Mouse (Mus musculus) CH12.LX (cell line): Measurements from ENCODE around the gene Tmem97. TPM values are rescaled to one million over a fixed set of nuclear protein-coding genes. Genes with fewer than 3 reads are reported as not detected.

Source experiments
- DNase-seq: peaks from one replicate; pipeline ENCODE4 v3.0.0-alpha.2; 2013; ENCODE audit errors: extremely low read depth
- H3K27ac ChIP-seq: 2 replicates; pipeline ENCODE4 v1.5.1; 2012; ENCODE audit warnings: low read depth, mild to moderate bottlenecking, control low read depth, moderate library complexity; ENCODE audit not compliant: insufficient read depth
- H3K27me3 ChIP-seq: replicated peaks from 2 replicates; pipeline ENCODE3; 2012; ENCODE audit warnings: inconsistent platforms
- H3K36me3 ChIP-seq, 2 experiments: replicated peaks in 1 of 2; 2 replicates each; pipeline versions ENCODE3 to v1.6.1; 2012; ENCODE audit warnings: inconsistent platforms in 1 of 2, low read length in 1 of 2, mild to moderate bottlenecking in 1 of 2, mixed read lengths in 1 of 2, moderate library complexity in 1 of 2; ENCODE audit not compliant: control insufficient read depth in 1 of 2, insufficient read depth in 1 of 2
- H3K4me1 ChIP-seq, 2 experiments: 2 replicates each; pipeline ENCODE4 v1.6.1; 2012; ENCODE audit warnings: inconsistent platforms in 1 of 2, moderate library complexity in 1 of 2; ENCODE audit not compliant: insufficient read depth in 2 of 2, control insufficient read depth in 1 of 2
- H3K4me2 ChIP-seq: 2 replicates; pipeline ENCODE4 v1.6.1; 2012; ENCODE audit warnings: low read depth, mild to moderate bottlenecking, control low read depth; ENCODE audit not compliant: poor library complexity, insufficient read depth, severe bottlenecking
- H3K4me3 ChIP-seq, 3 experiments: fragments of 150-350 bp in 1 of 3; sonication (generic) in 1 of 3; replicated peaks in 1 of 3; 2 replicates each; pipeline versions ENCODE3 to v1.5.1; 2011 to 2012; ENCODE audit warnings: low read depth in 2 of 3, low read length in 2 of 3, mild to moderate bottlenecking in 2 of 3, moderate library complexity in 2 of 3, control low read depth in 1 of 3, improper control_type of control experiment in 1 of 3, inconsistent platforms in 1 of 3, mixed read lengths in 1 of 3; ENCODE audit not compliant: poor library complexity in 1 of 3
- H3K79me2 ChIP-seq: replicated peaks from 2 replicates; pipeline ENCODE4 v1.6.1; 2012; ENCODE audit warnings: mild to moderate bottlenecking, moderate library complexity; ENCODE audit not compliant: control insufficient read depth, poor library complexity, insufficient read depth, severe bottlenecking; ENCODE audit errors: extremely low read depth
- H3K9ac ChIP-seq: 2 replicates; pipeline ENCODE4 v1.6.1; 2012; ENCODE audit warnings: low read depth, mild to moderate bottlenecking, control low read depth, moderate library complexity; ENCODE audit not compliant: insufficient read depth
- H3K9me3 ChIP-seq: replicated peaks from 2 replicates; pipeline ENCODE3; 2012; ENCODE audit warnings: low read length, inconsistent platforms, mixed read lengths
- BHLHE40 ChIP-seq: IDR thresholded peaks from 2 replicates; pipeline ENCODE4 v1.6.1; 2011; ENCODE audit warnings: mild to moderate bottlenecking, low read depth, low read length, improper control_type of control experiment
- CHD1 ChIP-seq: IDR thresholded peaks from 2 replicates; pipeline ENCODE4 v1.6.1; 2012; ENCODE audit warnings: low read depth, low read length, improper control_type of control experiment, inconsistent platforms
- CHD2 ChIP-seq: IDR thresholded peaks from 2 replicates; pipeline ENCODE4 v1.6.1; 2011; ENCODE audit warnings: low read length, improper control_type of control experiment
- CTCF ChIP-seq, 2 experiments: IDR thresholded peaks in 1 of 2; conservative IDR thresholded peaks in 1 of 2; 2 replicates each; pipeline ENCODE4 v1.5.1; 2011 to 2012; ENCODE audit warnings: low read depth in 2 of 2, low read length in 2 of 2, improper control_type of control experiment in 1 of 2, inconsistent platforms in 1 of 2, mild to moderate bottlenecking in 1 of 2, moderate library complexity in 1 of 2
- ETS1 ChIP-seq: conservative IDR thresholded peaks from 2 replicates; pipeline ENCODE4 v1.6.1; 2012; ENCODE audit warnings: low read depth, mild to moderate bottlenecking, inconsistent platforms, low read length, improper control_type of control experiment, moderate library complexity
- GABPA ChIP-seq: IDR thresholded peaks from 2 replicates; pipeline ENCODE4 v1.6.1; 2012; ENCODE audit warnings: low read depth, low read length, improper control_type of control experiment, inconsistent platforms; ENCODE audit not compliant: insufficient replicate concordance
- IRF4 ChIP-seq: IDR thresholded peaks from 2 replicates; pipeline ENCODE4 v1.6.1; 2014; ENCODE audit warnings: low read depth, mild to moderate bottlenecking, inconsistent platforms, low read length, improper control_type of control experiment
- JUN ChIP-seq: IDR thresholded peaks from 2 replicates; pipeline ENCODE4 v1.6.1; 2011; ENCODE audit warnings: low read depth, mild to moderate bottlenecking, low read length, improper control_type of control experiment, moderate library complexity; ENCODE audit not compliant: insufficient read depth
- JUND ChIP-seq: conservative IDR thresholded peaks from 2 replicates; pipeline ENCODE4 v1.6.1; 2011; ENCODE audit warnings: low read depth, low read length, improper control_type of control experiment
- MAFK ChIP-seq: IDR thresholded peaks from 2 replicates; pipeline ENCODE4 v1.6.1; 2011; ENCODE audit warnings: low read length, improper control_type of control experiment; ENCODE audit not compliant: insufficient replicate concordance
- MAX ChIP-seq: IDR thresholded peaks from 2 replicates; pipeline ENCODE4 v1.6.1; 2011; ENCODE audit warnings: low read length, improper control_type of control experiment
- MAZ ChIP-seq: IDR thresholded peaks from 2 replicates; pipeline ENCODE4 v1.6.1; 2012; ENCODE audit warnings: low read depth, mild to moderate bottlenecking, inconsistent platforms, low read length, improper control_type of control experiment, moderate library complexity
- MYC ChIP-seq: IDR thresholded peaks from 2 replicates; pipeline ENCODE4 v1.6.1; 2011; ENCODE audit warnings: low read depth, mild to moderate bottlenecking, improper control_type of control experiment, low read length
- NELFE ChIP-seq: IDR thresholded peaks from 2 replicates; pipeline ENCODE4 v1.6.1; 2011; ENCODE audit warnings: low read depth, low read length, improper control_type of control experiment
- POLR2A ChIP-seq: IDR thresholded peaks from 2 replicates; pipeline ENCODE4 v1.6.1; 2011; ENCODE audit warnings: low read depth, mild to moderate bottlenecking, improper control_type of control experiment, low read length
- POLR2AphosphoS2 ChIP-seq: IDR thresholded peaks from 2 replicates; pipeline ENCODE4 v1.6.1; 2011; ENCODE audit warnings: low read depth, low read length, improper control_type of control experiment
- RCOR1 ChIP-seq: conservative IDR thresholded peaks from 2 replicates; pipeline ENCODE4 v1.6.1; 2012; ENCODE audit warnings: low read depth, mild to moderate bottlenecking, inconsistent platforms, low read length, improper control_type of control experiment
- SIN3A ChIP-seq: IDR thresholded peaks from 2 replicates; pipeline ENCODE4 v1.6.1; 2012; ENCODE audit warnings: low read length, improper control_type of control experiment, inconsistent platforms
- SMC3 ChIP-seq: IDR thresholded peaks from 2 replicates; pipeline ENCODE4 v1.6.1; 2011; ENCODE audit warnings: low read depth, low read length, improper control_type of control experiment
- TCF12 ChIP-seq: IDR thresholded peaks from 2 replicates; pipeline ENCODE4 v1.6.1; 2014; ENCODE audit warnings: low read depth, mild to moderate bottlenecking, inconsistent platforms, low read length, improper control_type of control experiment
- UBTF ChIP-seq: IDR thresholded peaks from 2 replicates; pipeline ENCODE4 v1.6.1; 2012; ENCODE audit warnings: low read depth, mild to moderate bottlenecking, inconsistent platforms, low read length, improper control_type of control experiment, moderate library complexity
- USF1 ChIP-seq: IDR thresholded peaks from 2 replicates; pipeline ENCODE4 v1.6.1; 2014; ENCODE audit warnings: low read depth, mild to moderate bottlenecking, inconsistent platforms, low read length, improper control_type of control experiment
- USF2 ChIP-seq: conservative IDR thresholded peaks from 2 replicates; pipeline ENCODE4 v1.6.1; 2011; ENCODE audit warnings: low read depth, low read length, improper control_type of control experiment
- ZKSCAN1 ChIP-seq: IDR thresholded peaks from 2 replicates; pipeline ENCODE4 v1.6.1; 2012; ENCODE audit warnings: low read depth, inconsistent platforms, low read length, improper control_type of control experiment, borderline replicate concordance
- dilution Hi-C: fragments of 300-500 bp; cut with MboI; formaldehyde crosslinking; loops from 2 replicates; pipeline ENCODE4 v1.14.3; 2020; ENCODE audit warnings: low sequenced_read_pairs; ENCODE audit not compliant: extremely low pct_unique_long_range_greater_than_20kb, extremely low pct_ligation_motif_present
- in situ Hi-C: fragments of 300-500 bp; cut with MboI; formaldehyde crosslinking; loops from 3 replicates; pipeline ENCODE4 v1.14.3; 2019; ENCODE audit warnings: low sequenced_read_pairs, low pct_ligation_motif_present, low pct_unique_long_range_greater_than_20kb, mixed read lengths
- polyA plus RNA-seq: library from polyadenylated mRNA; unstranded; fragments of >175 nt; gene quantifications from 2 replicates; pipeline ENCODE4 v1.2.1, GENCODE M21; 2012; ENCODE audit warnings: low read depth; ENCODE audit not compliant: insufficient read length
- total RNA-seq, 2 experiments: library from RNA; depleted of rRNA; stranded (reverse); fragments of 300-350 nt in 1 of 2; fragments of >200 nt in 1 of 2; gene quantifications; 2 replicates each; pipeline ENCODE4 v1.2.3; 2012 to 2014

The Tmem97 gene
- total and polyA plus RNA-seq, 3 experiments = 213 to 347 (median 268) TPM

GRCm38 (mm10) chr11:78500623-78501202, 49.9 kb downstream of the Tmem97 start:
- dilution Hi-C loops (no loop called here), in situ Hi-C loops (no loop called here)
- Histone ChIP-seq H3K4me1 (peaks cover 5 to 12% of the 10 kb centered on the region in 2 experiments), H3K9me3 (no peaks in the 10 kb centered on the region), H3K27ac (no peak overlapping the region), H3K4me3 (no peak overlapping the region), H3K9ac (no peak overlapping the region), H3K36me3 (peaks cover 4 to 29% of the 10 kb centered on the region in 2 experiments), H3K27me3 (peaks cover 30% of the 10 kb centered on the region), H3K4me2 (no peak overlapping the region), H3K79me2 (no peaks in the 10 kb centered on the region)
- TF ChIP-seq SMC3 (no peak), USF2 (no peak), MAZ (no peak), GABPA (no peak), JUND (no peak), ETS1 (no peak), BHLHE40 (no peak), NELFE (no peak), MAFK (no peak), POLR2A (no peak), UBTF (no peak), RCOR1 (no peak), TCF12 (no peak), CTCF (conservative IDR thresholded peaks at IDR 0.05 in 1 of 2, IDR thresholded peaks at IDR 0.05 in 1 of 2; ENCODE audit: low read depth in 2 of 2, low read length in 2 of 2) (no peak), IRF4 (no peak), JUN (no peak), ZKSCAN1 (no peak), USF1 (no peak), MAX (no peak)
- no peak for DNase-seq

DNA sequence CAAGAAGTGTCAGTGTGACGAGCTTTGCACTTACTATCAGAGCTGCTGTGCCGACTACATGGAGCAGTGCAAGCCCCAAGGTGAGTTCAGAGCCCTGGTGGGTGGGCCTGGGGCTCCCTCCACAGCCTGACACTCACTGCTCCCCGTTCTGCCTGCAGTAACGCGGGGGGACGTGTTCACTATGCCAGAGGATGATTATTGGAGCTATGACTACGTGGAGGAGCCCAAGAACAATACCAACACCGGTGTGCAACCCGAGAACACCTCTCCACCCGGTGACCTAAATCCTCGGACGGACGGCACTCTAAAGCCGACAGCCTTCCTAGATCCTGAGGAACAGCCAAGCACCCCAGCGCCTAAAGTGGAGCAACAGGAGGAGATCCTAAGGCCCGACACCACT, 51.0 kb downstream of the Tmem97 start:
- in situ Hi-C loops = loop anchor here (5.0 kb wide), 1 partner anchor 37 kb away; no protein-coding TSS in a partner anchor
- no peak overlapping the region for H3K9ac ChIP-seq
- peaks cover 5 to 12% of the 10 kb centered on the region in 2 experiments for H3K4me1 ChIP-seq
- DNase-seq = no peak
- H3K9me3 ChIP-seq = no peaks in the 10 kb centered on the region
- H3K27me3 ChIP-seq = peaks cover 41% of the 10 kb centered on the region
- H3K36me3 ChIP-seq = peaks cover 0 to 17% of the 10 kb centered on the region in 2 experiments
- no peak overlapping the region for H3K27ac ChIP-seq
- TF ChIP-seq IRF4 = no peak
- no peak for TF ChIP-seq SIN3A
- no peak for TF ChIP-seq MYC
- no peak for TF ChIP-seq RCOR1
- no peak for TF ChIP-seq NELFE
- no peak for TF ChIP-seq POLR2AphosphoS2
- no peak for TF ChIP-seq BHLHE40
- TF ChIP-seq ZKSCAN1 = no peak
- no peak for TF ChIP-seq CHD2
- TF ChIP-seq CHD1 = no peak
- no peak for TF ChIP-seq MAZ
- no peak for TF ChIP-seq MAX
- H3K4me2 ChIP-seq = no peak overlapping the region
- no peaks in the 10 kb centered on the region for H3K79me2 ChIP-seq
- H3K4me3 ChIP-seq = no peak overlapping the region
- dilution Hi-C loops = no loop called here
